Mouse (Mus musculus): Measurements from ENCODE around the gene Cdc25a. TPM values are rescaled to one million over a fixed set of nuclear protein-coding genes. Genes with fewer than 3 reads are reported as not detected.

Cdc25a gene
- polyA plus RNA-seq, 1 experiment = 75.6 TPM

DNA sequence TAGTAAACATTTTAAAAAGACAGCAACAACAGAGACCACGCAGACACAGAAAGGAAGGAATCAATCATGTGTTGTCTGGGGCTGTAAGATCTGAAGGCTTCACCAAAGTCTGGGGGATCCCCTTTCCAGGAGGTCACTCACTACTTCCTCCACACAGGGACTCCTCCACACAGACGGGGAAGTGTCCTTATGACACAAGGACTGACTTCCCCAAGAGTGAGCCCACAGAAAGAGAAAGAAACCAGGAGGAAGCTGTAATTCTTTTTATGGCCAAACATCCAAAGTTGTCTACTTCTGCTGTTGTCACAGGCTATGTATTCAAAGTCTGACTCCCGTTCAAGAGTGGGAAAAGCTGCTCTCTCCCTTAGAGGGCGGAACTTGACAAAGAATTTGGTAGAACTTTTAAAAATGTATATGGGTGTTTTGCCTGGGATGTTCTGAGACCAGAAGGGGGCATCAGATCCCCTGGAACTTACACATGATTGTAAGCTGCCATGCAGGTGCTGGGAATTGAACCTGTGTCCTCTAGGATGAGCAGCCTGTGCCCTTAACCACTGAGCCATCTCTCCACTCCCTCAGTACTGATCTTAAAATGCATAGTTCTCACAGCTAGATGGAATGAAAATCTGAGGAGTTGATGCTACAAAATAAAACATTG, 39.0 kb downstream of the Cdc25a start:
- Histone ChIP-seq H3K4me1 (ENCODE audit: control insufficient read depth, insufficient read depth, low read length) (no peaks in the 10 kb centered on the region), H3K27ac (ENCODE audit: insufficient read depth, low read length) (no peak overlapping the region)
- TF ChIP-seq CTCF (IDR thresholded peaks at IDR 0.05; ENCODE audit: low read depth, low read length) = no peak
- TF ChIP-seq POLR2A (IDR thresholded peaks at IDR 0.05; ENCODE audit: insufficient read depth, low read length) = no peak
- no peak for TF ChIP-seq EP300 (IDR thresholded peaks at IDR 0.05; ENCODE audit: insufficient read depth, low read depth, low read length)

DNA sequence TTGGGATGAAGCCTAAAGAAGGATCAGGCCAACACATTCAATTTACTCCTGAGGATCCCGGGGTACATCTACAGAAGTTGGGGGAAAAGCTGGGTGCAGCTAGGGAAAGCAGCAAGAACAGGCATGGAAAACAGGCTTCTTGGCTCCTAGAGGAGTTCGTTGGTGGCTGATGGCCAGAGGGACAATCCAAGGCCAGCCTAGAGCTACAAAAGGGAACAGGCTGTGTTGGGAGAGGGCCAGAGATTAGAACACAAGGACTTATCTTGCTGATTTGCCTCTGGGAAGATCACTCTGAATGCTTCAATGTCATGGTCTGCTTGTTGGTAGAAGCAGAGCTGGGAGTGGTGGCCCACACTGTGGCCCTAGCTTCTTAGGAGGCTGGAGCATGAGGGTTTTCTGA, 42.6 kb downstream of the Cdc25a start:
- no peak overlapping the region for H3K4me3 ChIP-seq (ENCODE audit: low read depth, low read length)
- H3K36me3 ChIP-seq (ENCODE audit: control insufficient read depth, insufficient read depth, low read length, poor library complexity, severe bottlenecking) = no peaks in the 10 kb centered on the region
- TF ChIP-seq POLR2A (IDR thresholded peaks at IDR 0.05; ENCODE audit: insufficient read depth, low read length) (no peak), CTCF (IDR thresholded peaks at IDR 0.05; ENCODE audit: low read depth, low read length) (no peak), EP300 (IDR thresholded peaks at IDR 0.05; ENCODE audit: insufficient read depth, low read depth, low read length) (no peak)
- H3K9ac ChIP-seq (ENCODE audit: low read depth, poor library complexity, severe bottlenecking) = no peak overlapping the region
- H3K9me3 ChIP-seq (replicated peaks; ENCODE audit: control insufficient read depth, insufficient read depth, low read length, poor library complexity, severe bottlenecking) = no peaks in the 10 kb centered on the region
- no peaks in the 10 kb centered on the region for H3K4me1 ChIP-seq (ENCODE audit: control insufficient read depth, insufficient read depth, low read length)
- H3K27ac ChIP-seq (ENCODE audit: insufficient read depth, low read length) = no peak overlapping the region
- no peaks in the 10 kb centered on the region for H3K27me3 ChIP-seq (ENCODE audit: control insufficient read depth, insufficient read depth, low read length, poor library complexity, severe bottlenecking)

More for the DNA sequence above, 39.0 kb downstream of the Cdc25a start:
- H3K9me3 ChIP-seq (replicated peaks; ENCODE audit: control insufficient read depth, insufficient read depth, low read length, poor library complexity, severe bottlenecking) = no peaks in the 10 kb centered on the region
- no peaks in the 10 kb centered on the region for H3K27me3 ChIP-seq (ENCODE audit: control insufficient read depth, insufficient read depth, low read length, poor library complexity, severe bottlenecking)
- H3K9ac ChIP-seq (ENCODE audit: low read depth, poor library complexity, severe bottlenecking) = no peak overlapping the region
- no peak overlapping the region for H3K4me3 ChIP-seq (ENCODE audit: low read depth, low read length)
- no peaks in the 10 kb centered on the region for H3K36me3 ChIP-seq (ENCODE audit: control insufficient read depth, insufficient read depth, low read length, poor library complexity, severe bottlenecking)

GRCm38 (mm10) chr9:109929131-109929530, 53.8 kb downstream of the Cdc25a start:
- Histone ChIP-seq H3K36me3 (ENCODE audit: control insufficient read depth, insufficient read depth, low read length, poor library complexity, severe bottlenecking) (no peaks in the 10 kb centered on the region), H3K4me1 (ENCODE audit: control insufficient read depth, insufficient read depth, low read length) (no peaks in the 10 kb centered on the region), H3K9me3 (replicated peaks; ENCODE audit: control insufficient read depth, insufficient read depth, low read length, poor library complexity, severe bottlenecking) (no peaks in the 10 kb centered on the region), H3K27ac (ENCODE audit: insufficient read depth, low read length) (no peak overlapping the region), H3K4me3 (ENCODE audit: low read depth, low read length) (no peak overlapping the region), H3K27me3 (ENCODE audit: control insufficient read depth, insufficient read depth, low read length, poor library complexity, severe bottlenecking) (no peaks in the 10 kb centered on the region), H3K9ac (ENCODE audit: low read depth, poor library complexity, severe bottlenecking) (no peak overlapping the region)
- TF ChIP-seq POLR2A (IDR thresholded peaks at IDR 0.05; ENCODE audit: insufficient read depth, low read length) (no peak), CTCF (IDR thresholded peaks at IDR 0.05; ENCODE audit: low read depth, low read length) (no peak), EP300 (IDR thresholded peaks at IDR 0.05; ENCODE audit: insufficient read depth, low read depth, low read length) (no peak)

- no peak overlapping the region for H3K9ac ChIP-seq (ENCODE audit: low read depth, poor library complexity, severe bottlenecking)
- H3K27ac ChIP-seq (ENCODE audit: insufficient read depth, low read length) = no peak overlapping the region
- no peaks in the 10 kb centered on the region for H3K9me3 ChIP-seq (replicated peaks; ENCODE audit: control insufficient read depth, insufficient read depth, low read length, poor library complexity, severe bottlenecking)
- H3K4me3 ChIP-seq (ENCODE audit: low read depth, low read length) = no peak overlapping the region
- TF ChIP-seq EP300 (IDR thresholded peaks at IDR 0.05; ENCODE audit: insufficient read depth, low read depth, low read length) = no peak
- no peak for TF ChIP-seq POLR2A (IDR thresholded peaks at IDR 0.05; ENCODE audit: insufficient read depth, low read length)
- no peak for TF ChIP-seq CTCF (IDR thresholded peaks at IDR 0.05; ENCODE audit: low read depth, low read length)
- no peaks in the 10 kb centered on the region for H3K36me3 ChIP-seq (ENCODE audit: control insufficient read depth, insufficient read depth, low read length, poor library complexity, severe bottlenecking)
- H3K4me1 ChIP-seq (ENCODE audit: control insufficient read depth, insufficient read depth, low read length) = no peaks in the 10 kb centered on the region
- H3K27me3 ChIP-seq (ENCODE audit: control insufficient read depth, insufficient read depth, low read length, poor library complexity, severe bottlenecking) = no peaks in the 10 kb centered on the region
Measured at GRCm38 (mm10) chr9:109930063-109930462, 54.7 kb downstream of the Cdc25a start.

DNA sequence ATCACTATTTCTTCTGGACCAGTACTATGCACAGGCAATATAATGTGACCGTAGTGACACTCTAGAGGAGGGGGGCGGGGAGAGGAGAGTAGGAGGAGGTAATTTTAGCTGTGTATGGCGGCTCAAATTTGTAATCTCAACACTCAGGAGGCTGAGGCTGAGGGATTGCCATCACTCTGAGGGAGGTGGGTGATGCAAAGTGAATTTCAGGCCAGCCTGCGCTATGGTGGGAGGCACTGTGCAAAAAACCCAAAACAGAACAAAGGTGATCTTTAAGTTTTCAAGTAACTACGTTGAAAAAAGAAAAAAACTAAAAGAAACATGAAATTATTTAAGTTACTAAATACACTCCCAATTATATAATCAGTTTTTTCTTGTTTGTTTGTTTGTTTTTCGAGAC, 55.4 kb downstream of the Cdc25a start:
- no peaks in the 10 kb centered on the region for H3K4me1 ChIP-seq (ENCODE audit: control insufficient read depth, insufficient read depth, low read length)
- peak overlapping the region; percentile 59 for H3K4me3 ChIP-seq (ENCODE audit: low read depth, low read length)
- no peaks in the 10 kb centered on the region for H3K27me3 ChIP-seq (ENCODE audit: control insufficient read depth, insufficient read depth, low read length, poor library complexity, severe bottlenecking)
- TF ChIP-seq CTCF (IDR thresholded peaks at IDR 0.05; ENCODE audit: low read depth, low read length) (no peak), EP300 (IDR thresholded peaks at IDR 0.05; ENCODE audit: insufficient read depth, low read depth, low read length) (no peak), POLR2A (IDR thresholded peaks at IDR 0.05; ENCODE audit: insufficient read depth, low read length) (no peak)
- no peaks in the 10 kb centered on the region for H3K36me3 ChIP-seq (ENCODE audit: control insufficient read depth, insufficient read depth, low read length, poor library complexity, severe bottlenecking)
- H3K27ac ChIP-seq (ENCODE audit: insufficient read depth, low read length) = peak overlapping the region; percentile 59; the same call in 1 of the 2 replicates
- H3K9me3 ChIP-seq (replicated peaks; ENCODE audit: control insufficient read depth, insufficient read depth, low read length, poor library complexity, severe bottlenecking) = no peaks in the 10 kb centered on the region
- peak overlapping the region; percentile 91 for H3K9ac ChIP-seq (ENCODE audit: low read depth, poor library complexity, severe bottlenecking)
